ENCODE assay signal across 12 mouse cellular contexts in the genomic region with DNA sequence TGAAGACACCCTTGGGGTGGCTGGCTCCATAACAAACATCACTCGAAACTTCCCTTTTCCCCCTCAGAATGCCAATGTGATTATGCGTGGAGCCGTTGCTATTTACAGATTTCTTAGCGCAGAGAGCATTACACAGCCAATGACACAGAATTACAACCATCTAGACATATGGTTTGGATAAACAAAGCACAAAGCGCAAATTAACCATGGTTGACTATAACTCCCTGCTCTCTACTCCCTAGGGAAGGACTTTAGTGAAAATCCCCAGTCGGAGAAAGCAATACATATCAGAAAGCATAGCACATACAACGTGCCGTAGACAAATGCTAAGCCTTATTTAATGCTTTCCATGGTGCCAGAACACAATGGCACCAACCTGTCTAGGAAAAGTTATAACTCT.
"Had no signal": no experiment of that assay in that cellular context is flagged by ENCODE, and none has a peak within 500 bp of the region (broad histone marks: within the 10 kb centered on the region; RNA-seq: fewer than 3 reads in every experiment).

No protein-coding gene starts in this region.

- H3K27ac ChIP-seq: left cerebral cortex, adult 2 months; liver, embryonic 14.5 days; midbrain, embryonic 10.5 days; midbrain, embryonic 15.5 days; neural tube, embryonic 13.5 days had no signal

- H3K36me3 ChIP-seq: midbrain, embryonic 10.5 days; midbrain, embryonic 15.5 days; neural tube, embryonic 13.5 days had no signal

- H3K4me3 ChIP-seq: left cerebral cortex, adult 2 months; midbrain, embryonic 10.5 days; midbrain, embryonic 15.5 days; neural tube, embryonic 13.5 days had no signal

- H3K9ac ChIP-seq: liver, embryonic 14.5 days; midbrain, embryonic 15.5 days; neural tube, embryonic 13.5 days had no signal

- H3K4me2 ChIP-seq: midbrain, embryonic 15.5 days; neural tube, embryonic 13.5 days had no signal

- H3K27me3 ChIP-seq: midbrain, embryonic 15.5 days; neural tube, embryonic 13.5 days had no signal

- H3K9me3 ChIP-seq: midbrain, embryonic 15.5 days had no signal

- H3K4me1 ChIP-seq: midbrain, embryonic 10.5 days; midbrain, embryonic 15.5 days had no signal

- ATAC-seq: lung, postnatal 0 days; midbrain, embryonic 15.5 days had no signal

- DNase-seq: kidney, adult 2 months; kidney, postnatal 25 days; liver; lung, postnatal 4 days; right cerebral cortex, postnatal 25 days; thymus, postnatal 4 days had no signal
